Mouse (Mus musculus) adrenal gland, postnatal 25 days (tissue): ENCODE results near the gene Drp2. TPM values are rescaled to one million over a fixed set of nuclear protein-coding genes. Genes with fewer than 3 reads are reported as not detected.

ENCODE experiments used
- DNase-seq: peaks from one replicate; pipeline ENCODE4 v3.0.0; 2021; ENCODE audit warnings: mixed read lengths
- long read RNA-seq: library from polyadenylated mRNA; stranded (forward); transcript quantifications from one replicate; pipeline ENCODE4 v2.0.0, GENCODE M21; 2021
- total RNA-seq: library from RNA; stranded (reverse); gene quantifications from 2 replicates; pipeline ENCODE4 v1.2.3, GENCODE M21; 2021

Drp2 gene
- 0.19 and 0.49 TPM in 2 replicates for total RNA-seq
- long read RNA-seq, result 0 reads

DNA sequence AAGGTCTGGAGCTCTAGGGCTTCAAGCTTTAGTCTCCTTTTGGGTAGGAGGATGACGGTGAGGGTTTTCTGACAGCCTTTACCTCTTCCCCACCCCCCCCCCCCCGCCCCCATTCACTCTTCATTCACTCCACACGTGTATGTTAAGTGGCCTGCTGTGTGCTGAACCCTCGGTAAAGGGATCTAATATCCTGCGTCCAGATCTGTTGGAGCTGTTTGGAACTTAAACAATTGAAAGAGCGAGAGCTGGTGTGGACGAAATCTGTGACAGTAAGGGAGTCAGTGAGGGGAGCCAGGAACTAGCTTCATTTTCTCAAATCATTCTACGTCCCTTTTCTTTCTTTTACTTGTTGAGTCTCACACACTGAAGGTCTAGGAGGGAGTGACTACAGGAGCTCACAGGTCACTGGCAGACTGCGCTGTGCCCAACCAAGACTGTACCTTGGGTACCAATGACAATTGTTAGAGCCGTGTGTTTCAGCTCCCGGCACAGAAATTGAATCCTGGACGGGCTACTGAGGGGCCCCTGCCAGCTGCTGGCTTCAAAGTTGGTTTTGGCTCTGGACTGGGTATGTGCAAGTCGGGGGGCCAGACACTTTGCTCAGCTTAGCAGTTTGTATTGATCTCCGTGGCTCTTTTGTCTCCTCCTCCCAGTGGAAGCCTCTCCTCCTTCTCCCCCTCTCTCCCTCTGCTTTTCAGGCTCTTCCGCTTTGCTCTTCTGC is at the start of gene Drp2:
TSS of gene Drp2 (plus strand) at position 689 of the 721 bp plus-strand sequence.
- peak; percentile 1 for DNase-seq

DNA sequence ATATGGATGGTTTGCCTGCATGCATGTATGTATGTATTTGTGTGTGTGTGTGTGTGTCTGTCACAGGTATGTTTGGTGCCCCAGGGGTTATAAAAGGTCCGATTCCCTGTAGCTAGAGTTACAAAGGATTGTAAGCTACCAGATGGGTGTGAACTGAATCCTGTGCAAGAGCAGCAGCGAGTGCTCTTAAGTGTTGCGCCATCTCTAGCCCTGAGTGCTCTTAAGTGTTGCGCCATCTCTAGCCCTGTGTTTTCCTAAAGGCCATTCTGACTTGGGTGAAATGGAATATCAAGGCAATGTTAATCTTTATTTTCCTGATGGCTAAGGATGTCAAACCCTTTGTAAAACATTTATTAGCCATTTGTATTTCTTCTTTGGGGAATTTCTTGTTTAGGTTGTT is 45.0 kb upstream of the Drp2 start:
- DNase-seq, result no peak

DNA sequence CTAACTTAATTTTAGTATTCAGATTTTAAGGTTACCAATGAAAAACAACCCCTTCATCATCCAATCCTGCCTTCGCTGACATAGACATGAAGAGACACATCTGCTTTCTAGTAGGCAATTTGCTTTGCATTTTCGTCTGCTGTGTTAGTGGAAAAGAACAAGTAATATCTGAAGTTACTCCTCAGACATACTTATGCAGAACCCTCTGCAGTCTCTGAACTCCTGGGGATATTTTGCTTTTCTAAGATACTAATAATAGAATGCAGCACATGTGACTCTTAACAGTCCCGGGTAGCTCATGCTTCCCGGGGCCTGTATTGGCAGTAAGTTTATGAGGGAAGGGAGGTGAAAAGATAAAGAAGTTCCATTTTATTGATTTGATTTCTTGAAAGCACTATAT is 42.2 kb upstream of the Drp2 start:
- DNase-seq, result no peak

DNA sequence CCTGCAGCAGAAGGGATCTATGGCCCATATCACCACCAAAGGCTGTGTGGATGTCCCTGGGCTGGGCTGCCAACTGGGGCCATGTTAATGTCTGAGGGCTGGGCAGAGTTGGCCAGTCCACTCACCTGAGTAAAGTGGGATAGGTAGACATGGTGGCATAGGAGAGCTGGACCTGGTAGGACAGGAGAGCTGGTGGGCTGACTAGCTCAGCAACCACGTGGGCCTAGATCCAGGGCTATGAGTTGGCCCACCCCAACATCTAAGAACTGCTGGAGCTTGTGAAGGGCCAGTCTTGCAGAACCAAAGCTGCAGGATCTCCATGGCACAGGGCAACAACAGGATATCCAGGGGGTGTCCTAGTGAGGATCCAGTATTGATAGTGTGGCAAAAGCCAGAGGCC is 38.9 kb upstream of the Drp2 start:
- no peak for DNase-seq

DNA sequence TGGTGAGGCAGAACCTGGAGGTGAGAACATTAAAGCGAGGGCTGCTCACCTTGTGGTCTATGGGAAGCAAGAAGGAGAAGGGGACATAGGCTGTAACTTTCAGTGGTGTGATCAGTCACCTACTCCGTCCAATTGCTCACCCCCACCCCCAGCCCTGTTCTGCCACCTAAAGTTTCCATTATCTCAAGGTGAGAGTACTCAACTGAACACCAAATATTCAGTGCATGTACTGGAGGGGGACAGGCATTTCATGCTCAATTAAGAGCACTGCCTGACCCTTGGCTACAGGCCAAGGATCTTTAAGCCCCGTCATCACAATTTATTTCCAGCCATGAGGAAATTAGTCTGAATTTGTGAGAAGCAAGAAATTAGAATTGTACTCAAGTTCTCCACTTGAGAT is 37.8 kb upstream of the Drp2 start:
- no peak for DNase-seq

DNA sequence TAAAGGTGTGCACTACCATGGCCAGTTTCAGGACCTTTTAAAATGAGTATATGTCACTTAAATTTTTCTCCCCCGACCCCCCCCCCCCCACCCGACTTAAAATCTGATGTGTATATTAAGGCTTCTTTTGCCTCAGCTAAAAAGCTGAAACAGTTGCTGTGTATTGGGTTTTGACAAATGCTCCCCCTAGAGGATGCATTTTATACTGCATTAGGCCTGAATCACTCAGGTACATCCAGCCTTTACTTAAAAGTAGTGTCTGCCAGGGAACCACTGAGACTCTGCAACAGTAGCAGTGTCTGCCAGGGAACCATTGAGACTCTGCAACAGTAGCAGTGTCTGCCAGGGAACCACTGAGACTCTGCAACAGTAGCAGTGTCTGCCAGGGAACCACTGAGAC is 33.1 kb upstream of the Drp2 start:
- no peak for DNase-seq

DNA sequence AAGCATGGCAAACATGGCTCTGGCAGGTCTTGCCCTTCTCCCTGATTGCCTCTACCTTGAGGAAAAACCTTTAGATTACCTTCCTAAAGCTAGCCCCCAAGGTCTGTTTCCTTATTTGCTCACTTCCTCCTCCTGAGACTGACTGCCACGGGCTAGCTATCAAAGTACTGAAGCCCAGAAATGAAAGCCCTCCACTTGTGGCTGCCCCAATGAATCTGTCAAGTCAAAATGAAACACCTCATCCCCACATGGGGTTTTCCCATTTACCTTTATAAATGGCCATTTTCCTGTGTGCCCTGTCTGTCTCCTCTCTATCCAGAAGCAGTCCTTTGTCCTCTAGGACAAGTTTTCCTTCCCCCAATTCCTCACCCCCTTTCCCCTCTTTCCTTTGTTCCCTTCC is 30.2 kb upstream of the Drp2 start:
- no peak for DNase-seq

DNA sequence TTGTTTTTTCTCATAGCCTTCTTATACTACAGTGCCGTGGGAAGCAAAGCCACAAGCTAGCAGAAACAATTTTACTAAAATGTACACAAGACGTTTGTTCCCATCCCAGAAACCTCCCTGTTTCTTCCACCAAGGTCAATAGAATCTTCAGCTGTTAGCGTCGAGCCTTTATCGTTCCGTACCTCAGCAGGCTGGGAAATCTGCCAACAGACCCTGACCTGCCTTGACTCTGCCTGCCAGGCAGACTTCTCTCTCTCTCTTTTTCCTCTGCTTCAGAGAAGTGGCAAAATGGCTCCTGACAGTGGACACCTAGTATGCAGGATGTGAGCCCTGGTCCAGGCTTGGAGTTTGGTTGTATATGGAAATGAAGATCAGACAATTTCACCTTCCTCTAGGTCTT is 19.5 kb upstream of the Drp2 start:
- DNase-seq, result peak; percentile 19

DNA sequence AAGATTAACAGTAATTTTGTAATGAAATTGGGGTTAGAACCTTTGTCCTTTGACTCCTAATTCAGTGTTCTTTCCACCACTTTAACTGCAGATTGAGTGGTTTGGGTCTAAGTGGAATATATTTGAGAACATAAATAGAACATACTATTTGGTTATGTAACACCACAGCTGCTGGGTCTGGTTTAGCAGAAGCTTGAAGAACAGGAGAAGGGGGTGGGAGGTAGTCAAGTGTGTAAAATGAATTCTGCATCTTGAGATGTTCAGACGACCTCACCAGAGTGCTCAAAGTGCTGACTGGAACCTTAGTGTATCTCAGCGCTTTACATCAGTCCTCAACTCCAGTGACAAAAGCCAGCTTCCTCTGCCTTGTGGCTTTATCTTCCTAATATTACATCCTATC is 5.4 kb upstream of the Drp2 start:
- DNase-seq, result no peak

DNA sequence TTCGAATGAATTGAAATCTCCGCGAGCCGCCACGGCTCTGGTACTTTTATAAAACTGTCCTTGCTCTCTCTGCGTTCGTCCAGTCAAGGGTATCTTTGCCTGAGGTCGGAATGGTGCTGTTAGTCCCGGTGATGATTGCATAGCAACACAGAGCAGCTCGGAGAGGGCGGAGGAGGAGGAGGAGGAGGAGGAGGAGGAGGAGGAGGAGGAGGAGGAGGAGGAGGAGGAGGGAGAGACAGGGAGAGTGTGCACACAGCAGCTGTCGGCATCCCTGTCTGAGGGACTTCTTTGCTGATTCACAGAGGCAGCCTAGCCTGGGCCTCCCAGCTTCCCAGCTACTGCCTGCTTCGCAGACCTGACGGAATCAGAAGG is 219 bp downstream of the Drp2 start:
- no peak for DNase-seq

DNA sequence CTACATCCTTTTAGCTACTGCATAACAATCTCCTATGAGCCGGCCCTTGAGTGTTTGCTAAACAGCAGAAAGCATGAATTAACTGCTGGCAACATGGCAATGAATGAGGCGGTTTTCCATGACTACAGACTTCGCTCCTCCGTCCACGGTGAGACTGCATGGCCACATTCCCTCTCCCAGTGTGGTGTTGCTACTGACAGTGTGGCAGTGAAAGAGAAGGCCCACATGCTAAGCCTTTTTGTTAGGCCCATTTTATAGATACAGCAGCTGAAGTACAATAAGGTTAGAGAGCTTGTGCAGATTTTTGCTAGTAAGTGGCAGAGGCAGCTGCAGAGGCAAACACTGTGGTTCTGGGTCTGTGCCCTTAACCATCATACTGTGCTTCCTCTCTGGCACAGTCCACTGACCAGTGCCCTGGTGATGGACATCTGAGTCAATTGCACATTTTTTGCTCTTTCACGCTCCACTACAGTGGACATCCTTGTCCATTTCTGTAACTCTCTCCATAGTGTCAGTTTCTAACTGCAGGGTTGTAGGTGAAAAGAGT is 5.1 kb downstream of the Drp2 start:
- DNase-seq, result no peak

DNA sequence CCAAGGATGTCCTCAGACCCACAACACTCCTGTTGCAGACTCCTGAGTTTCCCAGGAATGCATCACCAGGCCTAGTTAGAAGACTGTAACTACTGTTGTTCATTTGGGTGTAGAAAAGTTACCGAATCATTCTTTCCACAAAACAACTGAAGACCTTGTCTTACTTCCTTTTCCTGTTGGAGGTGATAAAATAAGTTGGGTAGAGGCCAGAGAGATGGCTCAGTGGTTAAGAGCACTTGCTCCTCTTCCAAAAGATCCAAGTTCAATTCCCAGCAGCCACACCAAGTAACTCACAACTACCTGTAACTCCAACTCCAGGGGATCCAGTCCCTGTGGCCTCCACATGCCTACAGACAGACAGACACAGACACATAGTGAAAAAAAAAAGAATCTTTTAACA is 7.7 kb downstream of the Drp2 start:
- DNase-seq, result no peak

DNA sequence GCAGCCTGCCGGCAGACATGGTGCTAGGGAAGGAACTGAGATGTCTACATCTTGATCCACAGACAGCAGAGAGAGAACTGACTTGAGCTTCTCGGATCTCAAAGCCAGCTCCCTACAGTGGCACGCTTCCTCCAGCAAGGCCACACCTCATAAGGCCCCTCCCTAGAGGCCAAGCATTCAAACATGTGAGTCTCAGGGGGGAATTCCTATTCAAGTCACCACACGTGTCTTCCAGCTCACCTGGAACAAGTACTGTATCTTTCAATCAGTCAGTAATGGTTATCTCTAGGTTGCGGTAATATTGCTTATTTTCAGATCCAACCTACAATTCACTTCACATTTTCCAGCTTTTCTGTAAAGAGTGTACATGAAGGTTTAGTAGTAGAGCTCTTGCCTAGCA is 15.7 kb downstream of the Drp2 start:
- DNase-seq, result no peak

DNA sequence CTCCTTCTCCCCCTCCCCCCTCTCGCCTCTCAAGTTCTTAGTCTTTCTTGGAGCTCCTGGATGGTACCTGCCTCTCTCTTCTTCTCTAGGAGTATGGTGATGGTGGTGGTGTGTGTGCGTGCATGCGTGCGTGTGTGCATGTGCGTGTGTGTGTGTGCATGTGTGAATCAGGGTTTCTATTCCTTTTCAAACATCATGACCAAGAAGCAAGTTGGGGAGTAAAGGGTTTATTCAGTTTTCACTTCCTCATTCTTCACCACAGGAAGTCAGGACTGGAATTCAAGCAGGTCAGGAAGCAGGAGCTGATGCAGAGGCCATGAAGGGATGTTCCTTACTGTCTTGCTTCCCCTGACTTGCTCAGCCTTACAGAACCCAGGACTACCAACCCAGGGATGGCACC is 19.9 kb downstream of the Drp2 start:
- DNase-seq, result no peak

DNA sequence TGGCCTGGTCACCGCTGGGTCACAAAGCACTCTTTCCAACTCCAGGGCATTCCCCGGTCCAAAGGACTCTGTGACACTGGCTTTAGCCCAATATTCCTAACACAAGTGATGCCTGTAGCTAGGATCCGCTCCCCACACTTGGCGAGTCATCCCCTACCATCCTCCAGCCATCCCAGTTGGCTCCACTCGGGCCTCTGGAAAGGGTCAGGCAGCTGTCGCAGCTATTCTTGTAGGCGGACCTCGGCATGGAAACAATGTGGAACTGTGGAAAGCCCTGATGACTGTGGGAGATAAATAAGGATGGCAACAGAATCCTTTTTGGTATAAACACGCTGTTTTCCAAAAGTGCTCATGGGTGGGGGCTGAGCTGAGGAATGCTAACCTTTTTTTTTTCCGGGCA is 21.4 kb downstream of the Drp2 start:
- DNase-seq, result no peak

DNA sequence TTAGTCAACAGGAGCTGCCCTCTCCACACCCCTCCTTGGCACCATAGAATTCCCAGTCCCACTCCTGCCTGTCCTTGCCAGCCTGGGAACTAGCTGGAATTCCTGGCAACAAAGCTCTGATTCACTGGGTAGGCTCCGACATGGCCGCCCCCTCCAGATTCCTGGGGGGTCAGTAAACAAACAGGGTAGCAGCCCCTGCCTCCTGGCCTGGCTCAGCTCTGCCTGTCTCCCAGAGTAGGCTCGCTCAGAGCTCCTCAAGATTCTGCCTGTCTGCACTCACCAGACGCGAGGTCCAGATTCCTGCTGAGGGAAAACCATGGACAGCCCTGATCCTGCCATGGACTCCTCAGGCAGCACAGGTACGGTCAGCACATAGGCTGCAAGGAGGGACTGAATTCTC is 22.5 kb downstream of the Drp2 start:
- DNase-seq, result no peak

DNA sequence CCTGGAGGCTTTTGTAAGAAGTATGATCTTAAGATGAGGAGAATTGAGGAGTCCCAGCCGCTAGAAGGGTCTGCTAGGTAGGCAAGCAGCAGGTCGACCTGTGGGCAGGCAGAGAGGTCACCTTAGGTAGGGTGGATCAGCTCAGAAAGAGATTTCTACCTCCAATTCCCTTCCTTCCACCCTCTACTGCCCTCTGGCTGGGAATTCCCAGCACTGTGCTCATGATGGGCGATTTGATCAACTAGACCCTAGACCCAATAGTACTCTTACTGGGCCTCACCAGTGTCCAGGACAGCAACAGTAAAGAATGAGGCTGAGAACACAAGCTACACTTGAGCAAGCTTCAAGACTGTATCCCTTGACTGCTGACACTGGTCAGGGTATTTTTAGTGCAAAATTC is 23.0 kb downstream of the Drp2 start:
- no peak for DNase-seq

DNA sequence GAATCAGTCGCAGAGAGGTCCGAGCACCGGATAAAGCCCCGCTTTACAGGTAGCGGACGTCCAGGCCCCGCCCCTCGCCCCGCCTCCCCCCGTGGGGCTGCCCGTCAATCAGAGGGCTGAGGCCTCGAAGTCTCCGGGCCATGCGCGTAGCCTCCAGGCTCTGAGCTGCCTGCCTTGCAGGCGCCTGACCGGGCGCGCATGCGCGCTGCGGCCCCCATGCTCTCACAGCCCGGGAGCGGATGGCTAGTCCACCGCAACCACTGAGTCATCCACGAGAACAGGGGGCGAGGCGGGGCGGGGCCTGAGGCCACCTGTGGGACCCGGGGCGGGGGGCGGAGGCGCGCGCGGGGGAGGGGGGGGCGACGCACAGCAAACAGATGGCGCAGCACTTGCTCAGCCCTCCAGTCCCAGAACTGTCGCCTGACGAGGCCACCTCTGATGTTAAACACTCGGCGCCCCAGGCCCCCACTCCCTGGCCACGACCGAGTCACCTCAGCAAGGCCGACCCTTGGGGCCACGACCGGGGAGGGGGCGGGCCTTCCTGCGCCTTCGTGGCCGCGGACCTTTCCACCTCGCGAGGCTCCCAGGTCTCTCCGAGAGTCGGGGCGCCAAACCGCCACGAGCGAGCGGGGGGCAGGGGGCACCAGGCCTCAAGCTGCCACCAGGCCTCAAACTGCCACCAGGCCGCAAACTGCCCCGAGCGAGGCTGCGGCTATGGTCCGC is 70.8 kb downstream of the Drp2 start:
- DNase-seq, result no peak

DNA sequence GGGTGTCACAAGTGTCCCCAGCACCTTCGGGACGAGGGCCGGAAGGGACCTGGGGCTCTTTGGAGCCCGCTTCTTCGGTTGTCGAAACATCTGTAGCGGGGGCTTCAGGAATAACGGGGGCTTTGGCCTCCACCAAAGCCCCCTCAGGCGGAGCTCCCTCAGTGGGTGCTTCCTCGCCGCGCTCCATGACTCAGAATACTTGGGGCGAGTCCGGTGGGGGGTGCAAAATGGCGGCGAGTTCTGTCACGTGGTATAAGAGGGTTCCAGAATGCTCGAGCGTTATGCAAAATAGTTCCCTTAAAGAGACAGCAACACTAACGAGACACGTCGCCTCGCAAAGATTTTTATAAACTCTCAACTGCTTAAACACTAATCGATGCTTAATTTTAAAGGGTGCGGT is 71.9 kb downstream of the Drp2 start, which contains the start of gene Taf7l:
TSS of gene Taf7l (minus strand) at position 201 of the 400 bp plus-strand sequence.
- no peak for DNase-seq

DNA sequence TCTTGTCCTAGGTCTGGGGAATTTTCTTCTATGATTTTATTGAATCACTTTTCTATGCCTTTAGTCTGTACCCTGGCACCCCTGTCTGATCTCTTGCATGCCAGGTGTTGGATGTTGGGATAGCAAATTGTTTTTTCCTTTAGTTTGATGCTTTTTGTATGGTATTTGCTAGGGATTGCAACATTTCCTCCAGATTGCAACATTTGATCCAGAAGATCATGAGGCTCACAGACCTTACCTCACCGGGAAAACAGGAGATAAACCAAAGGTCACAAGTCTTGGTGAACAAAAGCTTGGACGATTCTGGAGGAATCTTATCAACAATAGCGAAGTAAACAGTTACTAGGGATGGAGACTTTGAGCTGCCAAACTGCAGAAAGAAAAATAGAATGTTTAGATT is 77.4 kb downstream of the Drp2 start:
- DNase-seq, result no peak

DNA sequence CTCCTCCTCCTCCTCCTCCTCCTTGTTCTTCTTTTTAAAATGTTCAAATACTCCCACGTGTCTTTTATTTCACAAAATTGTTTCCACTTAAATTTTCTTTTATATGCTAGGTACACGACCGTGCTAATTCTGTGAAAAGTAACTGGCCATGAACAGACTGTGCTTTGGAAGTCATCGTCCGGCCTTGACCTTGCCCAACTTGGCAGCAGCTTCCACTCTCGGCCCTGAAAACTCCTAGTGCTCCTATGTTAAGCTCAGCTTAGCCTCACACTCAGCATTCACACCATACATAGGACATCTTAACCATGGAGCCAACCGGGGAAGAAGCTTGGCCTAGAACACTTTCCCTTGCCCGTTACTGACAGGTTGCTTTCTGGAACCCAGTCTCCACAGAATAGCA is 96.3 kb downstream of the Drp2 start:
- peak; percentile 56 for DNase-seq
